Mouse (Mus musculus): ENCODE measurements around the gene Tbc1d32. TPM values are rescaled to one million over a fixed set of nuclear protein-coding genes. Genes with fewer than 3 reads are reported as not detected.

Tbc1d32 gene
- total RNA-seq, 2 experiments from 2014 or later, result 3.3 to 3.7 TPM

DNA sequence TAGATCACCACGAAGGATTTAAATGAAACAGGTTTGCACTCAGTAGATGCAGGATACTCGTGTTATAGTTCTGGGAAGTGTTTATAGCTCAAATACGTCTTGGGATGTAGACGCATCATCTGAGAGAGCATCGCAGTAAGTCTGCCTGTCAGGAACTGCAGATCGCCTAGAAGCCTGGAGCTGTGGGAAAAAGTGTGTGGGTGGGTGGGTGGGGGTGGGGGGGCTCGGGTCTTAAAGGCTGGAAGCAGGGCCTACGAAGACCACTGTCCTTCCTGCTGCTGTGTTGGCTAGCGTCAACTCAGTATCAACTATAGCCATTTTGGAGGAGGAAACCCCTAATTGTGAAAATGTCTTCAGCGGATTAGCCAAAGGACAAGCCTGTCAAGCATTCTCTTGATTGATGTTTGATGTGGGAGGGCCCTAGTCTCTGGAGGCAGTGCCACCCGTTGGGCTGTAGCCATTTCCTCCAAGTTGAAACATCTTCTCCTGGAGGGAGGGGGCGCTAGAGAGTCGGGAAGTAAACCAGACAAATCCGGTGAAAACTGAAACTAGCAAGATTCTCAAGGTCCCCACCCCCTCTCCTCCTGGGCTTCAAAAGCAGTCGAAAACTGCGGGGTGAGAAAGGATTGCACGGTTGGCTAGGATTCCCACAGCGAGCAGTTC lies 122.0 kb downstream of the Tbc1d32 start, which contains the start of gene Msl3l2:
Msl3l2 (plus strand) TSS at position 585 of the 663 bp plus-strand sequence.
- DNase-seq, result peak; percentile 93

DNA sequence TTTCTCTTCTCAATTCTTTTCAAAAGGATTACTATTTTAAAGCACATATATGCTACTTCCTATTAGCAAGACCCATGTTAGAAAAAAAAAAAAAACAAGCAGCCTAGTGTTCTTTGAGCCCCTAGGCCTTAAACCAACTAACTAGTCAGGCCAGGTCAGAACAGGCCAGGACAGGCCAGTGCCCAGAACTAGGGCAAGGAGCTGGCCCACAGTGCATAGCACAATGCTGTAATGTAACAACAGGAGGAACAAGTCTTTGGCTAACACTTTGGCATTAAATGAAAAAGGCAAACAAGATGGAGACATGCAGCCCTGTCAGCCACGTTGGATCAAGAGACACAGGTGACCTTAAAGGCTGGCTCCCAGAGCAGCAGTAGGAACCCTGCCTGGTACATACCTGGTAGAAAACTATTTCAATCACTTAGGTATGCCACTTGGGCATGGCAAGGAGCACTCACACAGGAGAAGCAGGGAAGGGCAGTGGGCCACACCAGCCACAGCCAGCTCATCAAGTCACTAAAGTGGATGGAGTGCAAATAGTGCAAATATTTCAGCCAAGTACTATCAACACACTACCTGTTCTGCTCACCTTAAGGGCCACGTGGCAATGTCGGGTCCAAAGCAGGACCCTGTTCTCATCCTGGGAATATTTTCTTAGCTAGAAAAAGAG lies 128.7 kb downstream of the Tbc1d32 start:
- no peak for DNase-seq

DNA sequence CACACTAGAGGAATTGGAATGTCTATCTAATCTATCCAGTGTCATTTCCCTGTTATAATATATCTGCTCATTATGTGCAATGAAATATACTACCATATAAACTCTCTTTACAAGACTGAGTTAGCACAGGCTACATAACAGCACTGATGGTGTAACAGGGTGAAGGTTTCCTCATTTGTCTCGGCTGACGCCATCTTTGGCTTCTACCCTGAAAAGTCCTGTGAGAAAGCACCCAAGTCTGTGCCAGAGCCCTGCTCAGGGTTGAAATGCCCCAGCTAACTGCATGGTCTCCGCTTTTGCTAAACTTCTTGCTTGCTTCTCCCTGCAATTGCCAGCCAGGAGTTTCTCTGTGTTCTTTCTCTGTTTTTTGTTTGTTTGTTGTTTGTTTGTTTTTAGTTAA lies 129.4 kb downstream of the Tbc1d32 start:
- no peak for DNase-seq

DNA sequence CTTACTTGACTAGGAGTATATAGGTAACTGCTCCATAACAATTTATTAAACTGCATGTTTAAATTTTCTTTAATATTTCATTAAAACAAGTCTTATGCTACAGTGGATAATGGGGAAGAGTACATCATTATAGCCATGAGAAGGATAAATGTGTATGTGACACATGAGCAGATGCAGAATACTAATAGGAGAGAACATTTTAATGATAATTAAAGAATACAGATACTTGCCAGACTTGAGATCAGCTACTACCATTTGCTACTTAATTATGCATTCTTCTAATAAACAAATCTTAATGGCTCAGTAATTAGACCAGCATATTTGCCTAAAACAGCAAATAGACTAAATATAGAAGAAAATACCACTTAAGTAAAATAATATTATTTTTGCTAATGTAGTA lies 131.7 kb downstream of the Tbc1d32 start:
- DNase-seq, result no peak

DNA sequence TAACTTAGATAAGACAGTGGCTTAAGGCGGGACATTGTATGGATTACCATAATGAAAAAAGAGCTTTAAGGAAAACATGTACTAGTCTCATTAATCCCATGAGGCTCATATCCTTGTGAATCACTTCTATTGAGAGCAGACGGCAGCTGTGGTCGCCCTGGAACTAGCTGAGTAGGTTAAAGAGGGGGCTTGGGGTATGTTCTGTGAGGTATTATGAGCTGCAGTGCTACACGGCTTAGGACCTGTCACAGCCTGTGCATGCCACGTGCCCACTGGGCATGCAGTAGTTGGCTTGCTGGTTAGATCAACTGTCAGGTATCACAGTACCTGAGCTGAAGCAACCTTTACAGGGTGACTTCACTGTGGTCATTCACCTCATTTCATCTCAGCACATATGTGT lies 133.9 kb downstream of the Tbc1d32 start:
- no peak for DNase-seq

DNA sequence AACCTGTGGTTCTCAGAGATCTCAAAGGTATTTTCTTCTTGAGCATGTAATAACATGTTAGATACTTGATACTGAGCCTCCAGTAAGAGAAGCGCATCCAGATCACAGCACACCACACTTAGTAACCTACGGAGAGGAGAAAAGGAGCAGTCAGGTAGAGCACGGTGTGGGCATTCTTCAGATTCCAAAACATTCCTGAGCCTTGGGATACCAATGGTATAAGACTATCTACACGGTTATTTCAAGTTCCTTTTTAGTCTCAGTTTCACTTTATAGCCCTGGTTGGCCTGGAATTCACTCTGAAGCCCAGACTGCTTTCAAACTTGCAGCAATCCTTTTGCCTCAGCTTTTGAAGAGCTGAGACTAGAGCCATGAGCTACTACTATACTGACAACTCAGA lies 138.8 kb downstream of the Tbc1d32 start:
- DNase-seq, result no peak

DNA sequence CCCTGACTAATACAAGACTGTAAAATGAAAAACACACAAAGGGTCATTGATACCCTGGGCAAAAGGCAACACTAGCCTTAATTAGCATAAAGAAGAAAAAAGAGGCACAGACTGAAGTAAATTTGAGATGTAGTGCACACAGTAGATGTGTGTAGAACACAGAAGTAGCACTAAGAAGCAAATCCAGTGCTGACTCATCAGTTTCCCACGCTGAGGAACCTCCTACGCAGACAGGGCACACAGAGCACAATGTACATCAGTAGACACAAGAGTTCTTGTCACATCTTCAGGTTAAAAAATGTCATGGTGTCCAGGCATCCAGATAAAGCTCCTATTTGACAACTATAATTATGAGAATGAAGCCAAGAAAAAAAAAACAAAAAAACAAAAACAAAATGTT lies 165.7 kb downstream of the Tbc1d32 start:
- no peak for DNase-seq

DNA sequence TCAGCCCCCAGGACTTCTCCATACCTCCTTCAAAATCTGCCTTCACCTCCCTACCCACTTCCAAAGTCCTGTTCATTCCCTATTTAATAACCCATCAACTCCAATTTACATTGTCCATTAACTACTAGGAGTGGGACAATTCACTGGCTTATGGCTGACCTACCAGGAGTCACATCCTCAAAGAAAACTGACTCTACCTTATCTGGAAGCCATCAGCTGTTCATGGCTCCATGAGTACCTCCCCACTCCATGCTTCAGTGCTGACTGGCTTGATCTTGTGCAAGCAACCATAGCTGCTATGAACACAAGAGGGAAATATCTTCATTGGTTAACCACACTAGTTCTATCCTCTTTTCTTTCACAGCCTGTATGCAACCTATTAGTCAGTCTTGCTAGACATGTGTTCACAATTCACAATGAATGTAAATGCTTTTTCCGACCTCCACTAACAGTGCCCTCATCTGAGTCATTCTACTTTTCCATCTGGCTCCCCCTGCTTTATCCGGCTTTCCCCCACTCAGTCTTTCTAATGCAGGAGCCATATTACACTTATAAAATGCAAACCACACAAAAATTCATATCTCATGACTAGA lies 167.2 kb downstream of the Tbc1d32 start:
- DNase-seq, result no peak

DNA sequence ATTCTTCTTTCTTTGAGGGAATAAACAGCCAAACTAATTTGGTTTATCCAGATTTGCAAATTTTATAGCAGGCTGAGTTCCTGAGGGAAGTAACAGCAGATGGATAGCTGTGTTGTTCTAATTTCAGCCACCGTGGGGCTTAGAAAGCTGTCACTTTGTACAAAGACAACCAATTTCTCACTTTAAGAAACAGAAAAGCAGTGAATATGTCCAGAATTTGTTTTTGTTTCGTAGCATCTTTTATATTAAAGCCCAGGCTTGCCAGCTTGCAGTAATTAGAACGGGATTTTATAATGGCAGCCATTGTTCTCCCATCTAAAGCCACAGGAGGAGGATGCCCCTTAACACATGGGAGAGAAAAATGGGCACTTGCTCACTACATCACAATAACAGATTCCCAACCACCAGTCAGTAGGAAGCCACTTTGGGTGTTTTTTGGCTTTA lies 169.5 kb downstream of the Tbc1d32 start:
- no peak for DNase-seq

DNA sequence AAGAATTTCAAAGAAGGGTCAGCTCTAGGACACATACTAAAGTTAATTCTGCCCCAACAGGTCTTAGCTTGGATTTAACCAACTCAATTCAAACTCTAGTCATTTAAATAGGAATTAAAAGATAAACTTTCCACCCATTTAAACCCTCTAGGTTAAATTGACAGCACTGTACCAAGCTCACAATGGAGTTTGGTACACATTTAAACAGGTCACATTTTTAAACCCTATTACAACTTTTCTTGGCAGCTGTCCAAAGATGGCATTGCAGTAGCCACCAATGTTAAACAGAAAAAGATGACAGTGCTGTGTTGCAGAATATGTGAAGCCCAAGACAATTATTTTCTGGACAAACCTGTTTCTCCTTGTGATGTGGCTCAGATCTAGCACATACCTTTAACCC lies 203.1 kb downstream of the Tbc1d32 start:
- DNase-seq, result no peak

DNA sequence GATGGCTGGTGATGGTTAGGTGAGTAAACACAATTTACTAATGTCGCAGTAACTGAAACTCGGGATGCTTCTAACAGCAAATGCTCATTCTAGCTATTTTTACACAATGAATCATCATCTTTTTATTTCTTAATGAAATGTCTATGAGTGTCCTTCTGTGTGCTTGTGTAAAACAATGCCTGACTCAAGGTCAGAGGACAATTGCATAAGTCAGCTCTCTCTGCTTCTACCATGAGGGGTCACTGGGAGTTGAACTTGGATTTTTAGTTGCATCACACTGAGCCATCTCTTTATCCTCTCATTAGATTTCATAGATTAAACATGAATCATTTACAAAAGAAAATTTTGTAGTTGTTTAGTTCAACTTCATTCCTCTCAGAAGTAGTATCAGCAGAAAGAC lies 203.9 kb downstream of the Tbc1d32 start:
- DNase-seq, result no peak

DNA sequence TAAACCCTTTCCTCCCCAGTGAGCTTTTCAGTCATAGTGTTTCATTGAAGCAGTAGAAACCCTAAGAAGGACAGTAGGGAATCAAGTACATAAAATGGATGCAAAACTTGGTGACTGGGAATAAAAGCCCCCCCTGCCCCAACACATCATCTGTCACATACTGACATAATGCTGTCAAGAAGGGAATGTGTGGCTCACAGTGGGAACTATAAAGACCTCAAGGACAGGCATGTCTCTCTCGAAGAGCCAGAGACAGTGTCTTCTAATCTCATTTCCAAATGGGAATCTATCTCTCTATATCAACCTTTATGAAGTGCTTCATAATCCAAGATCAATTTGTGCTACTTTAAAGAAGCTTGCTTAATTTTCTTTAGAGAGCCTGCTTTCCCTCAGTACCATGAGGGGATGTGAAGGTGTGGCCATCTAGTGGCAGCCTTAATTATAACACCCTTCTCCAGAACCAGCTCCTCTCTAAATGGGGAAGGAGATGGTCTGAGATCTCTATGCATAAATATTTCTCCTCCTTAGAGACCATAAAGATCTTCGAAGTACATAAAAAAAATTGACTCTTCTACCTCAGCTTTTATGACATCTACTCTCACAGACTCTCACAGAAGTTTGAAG lies 248.5 kb downstream of the Tbc1d32 start:
- DNase-seq, result peak; percentile 60

DNA sequence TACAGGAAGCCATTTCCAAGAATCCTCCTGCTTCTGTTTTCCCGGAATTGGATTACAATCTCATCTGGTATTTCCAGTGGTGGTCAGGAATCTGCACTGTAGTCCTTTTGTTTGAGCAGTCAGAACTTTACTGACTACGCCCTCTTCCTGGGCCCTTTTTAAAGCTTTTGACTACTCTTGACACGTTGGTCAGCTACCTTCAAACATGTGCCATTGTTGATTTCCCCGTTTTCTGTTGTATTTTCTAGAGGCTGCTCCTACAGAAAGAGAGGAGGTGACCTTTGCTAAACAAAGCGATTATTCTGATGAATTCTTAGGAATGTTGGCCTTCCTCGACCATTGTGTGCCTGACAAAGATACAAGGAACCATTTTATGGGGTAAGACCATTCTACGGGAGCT lies 250.5 kb downstream of the Tbc1d32 start:
- DNase-seq, result no peak

Other genes starting within 250 kb of the Tbc1d32 start
- 1 to 10 TPM; 7.1 to 9.3 TPM for gene Msl3l2, start 121.8 kb downstream of the Tbc1d32 start, total RNA-seq (2021)
- 100 to 1,000 TPM; 713 to 779 TPM for gene Gja1, start 148.6 kb upstream of the Tbc1d32 start, total RNA-seq (2021)